8 mouse cellular contexts compared by ENCODE assay signal in the genomic region with DNA sequence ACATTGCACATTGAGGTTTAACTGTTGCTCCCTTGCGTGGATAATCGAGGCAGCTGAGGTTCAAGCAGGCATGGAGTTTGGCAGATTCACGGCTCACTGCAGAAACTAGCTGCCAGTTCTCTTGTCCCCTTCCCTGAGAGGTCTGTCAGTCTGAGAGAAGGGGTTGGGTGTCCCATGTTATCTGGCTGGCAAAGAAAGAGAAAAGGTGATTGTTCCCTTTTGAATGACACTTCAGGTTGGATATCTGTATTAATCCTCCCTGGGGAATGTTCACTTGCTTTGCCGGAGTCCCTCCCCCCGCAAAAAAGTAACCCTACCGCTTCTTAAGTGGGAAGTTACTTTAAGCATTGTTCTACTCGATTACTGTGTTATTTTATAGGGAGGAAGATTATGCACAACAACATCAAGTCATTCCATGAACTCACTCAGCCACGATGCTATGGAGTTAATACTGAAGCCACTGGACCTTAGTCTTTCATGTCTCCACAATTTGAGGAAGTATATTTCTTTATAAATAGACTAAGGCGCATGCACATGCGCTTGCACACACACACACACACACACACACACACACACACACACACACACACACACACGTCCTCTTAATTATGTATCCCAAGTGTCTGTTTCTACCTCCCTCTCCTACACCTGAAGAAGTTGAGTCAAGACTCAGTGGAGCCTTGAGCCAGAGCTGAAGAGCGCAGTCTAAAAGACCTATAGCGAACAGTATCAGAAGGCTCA. TPM values are rescaled to one million over a fixed set of nuclear protein-coding genes. Genes with fewer than 3 reads are reported as not detected.
DNase-seq lines count a peak whose midpoint lies in the region; ATAC-seq lines count a peak whose summit lies in the region.

Dpp4 (minus strand) TSS at position 151 of the 741 bp plus-strand sequence.

- no peak for DNase-seq in lung, postnatal 36 days
- no peak for DNase-seq in large intestine, adult 2 months (ENCODE audit: low read depth, low spot score)
- no peak for DNase-seq in layer of hippocampus, postnatal 10 days (ENCODE audit: low spot score in 2 of 2)
- DNase-seq in kidney, postnatal 14 days: no peak

- peaks cover 30% of the 10 kb centered on the region; the same call in 1 of the 2 replicates for H3K4me1 ChIP-seq in lung, embryonic 15.5 days
- H3K4me1 ChIP-seq in embryonic facial prominence, embryonic 13.5 days: peaks cover 11% of the 10 kb centered on the region

- no peaks in the 10 kb centered on the region for H3K27me3 ChIP-seq in lung, embryonic 15.5 days
- peaks cover 39% of the 10 kb centered on the region for H3K27me3 ChIP-seq in embryonic facial prominence, embryonic 13.5 days

- peak within 1 kb of the TSS; percentile 87 for H3K4me2 ChIP-seq in lung, embryonic 15.5 days
- peak within 1 kb of the TSS; percentile 89 for H3K4me2 ChIP-seq in embryonic facial prominence, embryonic 13.5 days

- peak within 1 kb of the TSS; percentile 46 for H3K9ac ChIP-seq in lung, embryonic 15.5 days
- peak within 1 kb of the TSS; percentile 65 for H3K9ac ChIP-seq in embryonic facial prominence, embryonic 13.5 days

- peak within 1 kb of the TSS; percentile 48 for H3K4me3 ChIP-seq in lung, embryonic 15.5 days
- peak within 1 kb of the TSS; percentile 46 for H3K4me3 ChIP-seq in embryonic facial prominence, embryonic 13.5 days

- no peak; the same call in 1 of the 2 replicates for ATAC-seq in lung, embryonic 15.5 days (ENCODE audit: borderline replicate concordance, extremely low read depth, low FRiP score, low TSS enrichment)
- no peak for ATAC-seq in embryonic facial prominence, embryonic 13.5 days (ENCODE audit: insufficient number of reproducible peaks, insufficient read depth, low FRiP score, low TSS enrichment, low read depth)
- ATAC-seq in neutrophil, adult 5-6 weeks (ENCODE audit: extremely low read depth, insufficient number of reproducible peaks, low FRiP score, poor library complexity, severe bottlenecking): no peak
- ATAC-seq in frontal cortex, adult (ENCODE audit: low TSS enrichment): no peak

- 46% methylated on average over 13 of the region's 13 CpGs for WGBS in lung, embryonic 15.5 days
- WGBS in embryonic facial prominence, embryonic 13.5 days: 51% methylated on average over 13 of the region's 13 CpGs
- WGBS in large intestine, adult 2 months: 40% methylated on average over 13 of the region's 13 CpGs

- H3K9me3 ChIP-seq in lung, embryonic 15.5 days: no peaks in the 10 kb centered on the region
- H3K9me3 ChIP-seq in embryonic facial prominence, embryonic 13.5 days: no peaks in the 10 kb centered on the region

- H3K36me3 ChIP-seq in lung, embryonic 15.5 days: no peaks in the 10 kb centered on the region
- H3K36me3 ChIP-seq in embryonic facial prominence, embryonic 13.5 days: no peaks in the 10 kb centered on the region

- H3K27ac ChIP-seq in lung, embryonic 15.5 days: peak within 1 kb of the TSS; percentile 79
- H3K27ac ChIP-seq in embryonic facial prominence, embryonic 13.5 days: no peak within 1 kb of the TSS

RNA-seq across cellular contexts. Expression of gene Dpp4, which starts in this region (rescaled TPM):
- 26.8 and 31.2 TPM in 2 replicates for polyA plus RNA-seq in lung, embryonic 15.5 days (2015; fragmentation: Nextera tagmentation; extraction: Ambion mirVana)
- polyA plus RNA-seq in embryonic facial prominence, embryonic 13.5 days (2015; fragmentation: Nextera tagmentation; extraction: Ambion mirVana): 1.9 and 2.1 TPM in 2 replicates
- polyA plus RNA-seq in large intestine, adult 2 months (2012; rRNA removed): 77.3 and 151 TPM in 2 replicates
- total RNA-seq in neutrophil, adult 5-6 weeks (2017): 69.1 and 98.1 TPM in 2 replicates
- total RNA-seq in layer of hippocampus, postnatal 10 days (2021): 1 to 10 TPM; 1.6 to 2.1 TPM

Comparison
In these comparisons a context has a peak if more than half of its experiments do, and no peak if none do; other contexts are left out.
1. RNA of gene Dpp4 (total RNA-seq): 69.1 to 98.1 TPM in neutrophil, adult 5-6 weeks; 1.6 to 2.1 TPM in layer of hippocampus, postnatal 10 days; every median in the first group is over 10 times any median in the second.